Mouse (Mus musculus): ENCODE results near the gene Zmiz2.

Gene Zmiz2

DNA sequence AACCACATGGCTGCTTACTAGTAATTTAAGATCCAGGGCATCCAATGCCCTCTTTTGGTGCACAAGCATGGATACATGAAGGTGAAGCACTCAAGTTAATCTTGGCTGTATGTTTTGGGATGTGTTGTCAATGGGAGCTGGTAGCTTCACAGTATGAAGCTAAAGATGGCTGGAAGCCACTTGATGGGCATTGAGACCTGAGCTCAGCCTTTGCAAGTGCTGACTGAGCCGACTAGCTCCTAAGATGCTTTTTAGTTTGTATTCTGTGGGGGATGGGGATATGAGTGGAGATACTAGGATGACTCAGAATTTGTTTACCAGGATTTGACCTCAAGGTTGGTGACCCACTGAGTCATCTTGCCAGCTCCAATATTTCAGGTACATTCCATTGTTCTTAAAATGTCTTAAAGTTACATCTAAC lies 31.4 kb downstream of the Zmiz2 start:
- no peaks in the 10 kb centered on the region for H3K27me3 ChIP-seq (ENCODE audit: insufficient read depth, low read length)
- H3K9me3 ChIP-seq (ENCODE audit: low read length) = no peaks in the 10 kb centered on the region
- peaks cover 52% of the 10 kb centered on the region for H3K4me1 ChIP-seq (replicated peaks; ENCODE audit: low read depth, low read length)
- H3K36me3 ChIP-seq (ENCODE audit: insufficient read depth, low read length) = peaks cover 77% of the 10 kb centered on the region
- H3K4me3 ChIP-seq (replicated peaks; ENCODE audit: low read length) = no peak overlapping the region
- TF ChIP-seq NANOG (IDR thresholded peaks at IDR 0.05; ENCODE audit: borderline replicate concordance, low read length) (no peak), POU5F1 (IDR thresholded peaks at IDR 0.05; ENCODE audit: borderline replicate concordance, low read length) (no peak), CTCF (conservative IDR thresholded peaks at IDR 0.05; ENCODE audit: low read length) (no peak)

DNA sequence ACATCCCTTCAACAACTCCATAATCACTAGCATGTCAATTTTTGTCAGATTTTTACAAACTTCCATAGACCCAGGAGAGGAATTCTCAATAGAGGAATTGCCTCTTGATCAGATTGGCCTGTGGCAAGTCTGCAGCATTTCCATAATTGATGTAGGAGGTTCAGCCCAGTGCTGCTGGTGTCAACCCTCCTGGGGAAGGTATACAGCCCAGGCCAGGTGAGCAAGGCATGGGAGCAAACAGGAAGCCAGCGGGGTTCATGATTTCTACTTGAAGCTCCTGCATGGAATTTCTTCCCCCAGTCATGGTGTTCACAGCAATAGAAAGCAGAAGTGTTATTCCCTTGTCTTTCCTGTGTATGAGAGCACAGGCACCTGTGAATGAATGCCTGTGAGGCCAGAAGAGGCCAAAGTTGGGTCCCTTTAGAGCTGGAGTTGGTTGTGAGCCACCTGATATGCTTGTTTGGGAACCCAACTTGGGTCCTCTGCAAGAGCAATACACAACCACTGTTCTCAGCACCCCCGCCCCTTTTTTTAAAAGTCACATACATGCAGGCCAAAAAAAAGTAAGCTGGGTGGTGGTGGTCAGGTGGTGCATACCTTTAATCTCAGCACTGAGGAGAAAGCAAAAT lies 32.0 kb downstream of the Zmiz2 start:
- Histone ChIP-seq H3K4me1 (replicated peaks; ENCODE audit: low read depth, low read length) (peaks cover 54% of the 10 kb centered on the region), H3K9me3 (ENCODE audit: low read length) (no peaks in the 10 kb centered on the region), H3K4me3 (replicated peaks; ENCODE audit: low read length) (no peak overlapping the region), H3K27me3 (ENCODE audit: insufficient read depth, low read length) (no peaks in the 10 kb centered on the region), H3K36me3 (ENCODE audit: insufficient read depth, low read length) (peaks cover 81% of the 10 kb centered on the region)
- TF ChIP-seq CTCF (conservative IDR thresholded peaks at IDR 0.05; ENCODE audit: low read length) = no peak
- no peak for TF ChIP-seq POU5F1 (IDR thresholded peaks at IDR 0.05; ENCODE audit: borderline replicate concordance, low read length)
- no peak for TF ChIP-seq NANOG (IDR thresholded peaks at IDR 0.05; ENCODE audit: borderline replicate concordance, low read length)

DNA sequence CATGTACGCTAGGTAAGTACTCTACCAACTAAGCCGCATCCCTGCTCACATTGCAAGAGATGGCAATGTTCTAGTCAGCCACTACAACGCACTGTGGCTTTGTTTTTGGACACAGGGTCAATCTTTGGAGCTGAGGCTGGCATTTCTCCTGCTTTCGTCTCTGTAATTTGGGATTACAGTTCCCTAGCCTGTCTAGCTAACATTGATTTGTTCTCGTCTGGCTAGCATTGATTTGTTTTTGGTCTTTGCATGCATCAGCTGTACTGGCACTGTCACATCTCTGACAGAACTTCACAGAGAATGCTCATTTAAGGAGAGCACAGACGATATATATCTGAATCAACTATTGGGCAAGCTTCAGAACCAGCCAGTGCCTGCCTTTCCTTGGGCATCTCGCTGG lies 41.3 kb downstream of the Zmiz2 start:
- Histone ChIP-seq H3K27me3 (ENCODE audit: insufficient read depth, low read length) (no peaks in the 10 kb centered on the region), H3K4me1 (replicated peaks; ENCODE audit: low read depth, low read length) (peaks cover 23% of the 10 kb centered on the region), H3K4me3 (replicated peaks; ENCODE audit: low read length) (no peak overlapping the region), H3K9me3 (ENCODE audit: low read length) (no peaks in the 10 kb centered on the region), H3K36me3 (ENCODE audit: insufficient read depth, low read length) (peaks cover 96% of the 10 kb centered on the region)
- TF ChIP-seq POU5F1 (IDR thresholded peaks at IDR 0.05; ENCODE audit: borderline replicate concordance, low read length) (no peak), NANOG (IDR thresholded peaks at IDR 0.05; ENCODE audit: borderline replicate concordance, low read length) (no peak), CTCF (conservative IDR thresholded peaks at IDR 0.05; ENCODE audit: low read length) (no peak)

DNA sequence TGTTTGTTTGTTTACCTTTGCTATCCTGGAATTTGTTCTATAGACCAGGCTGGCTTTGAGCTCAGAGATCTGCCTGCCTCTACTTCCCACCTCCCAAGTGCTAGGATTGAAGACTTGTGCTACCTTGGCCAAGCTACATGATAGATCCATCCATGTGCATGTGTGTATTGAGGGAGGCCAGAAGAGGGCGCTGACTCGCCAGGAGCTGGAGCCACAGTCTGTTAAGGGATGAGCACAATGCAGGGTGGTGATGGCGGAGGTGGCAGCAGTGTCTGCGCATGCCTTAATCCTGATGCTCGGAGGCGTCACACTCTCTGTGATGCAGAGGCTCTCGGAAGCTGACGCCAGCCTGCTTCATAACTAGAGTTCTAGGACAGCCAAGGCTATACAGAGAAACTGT lies 47.6 kb downstream of the Zmiz2 start:
- no peaks in the 10 kb centered on the region for H3K9me3 ChIP-seq (ENCODE audit: low read length)
- peak overlapping the region; percentile 50 for H3K4me3 ChIP-seq (replicated peaks; ENCODE audit: low read length)
- peaks cover 82% of the 10 kb centered on the region for H3K36me3 ChIP-seq (ENCODE audit: insufficient read depth, low read length)
- peaks cover 44% of the 10 kb centered on the region for H3K4me1 ChIP-seq (replicated peaks; ENCODE audit: low read depth, low read length)
- TF ChIP-seq NANOG (IDR thresholded peaks at IDR 0.05; ENCODE audit: borderline replicate concordance, low read length) (no peak), CTCF (conservative IDR thresholded peaks at IDR 0.05; ENCODE audit: low read length) (peak; percentile 69)
- no peaks in the 10 kb centered on the region for H3K27me3 ChIP-seq (ENCODE audit: insufficient read depth, low read length)

DNA sequence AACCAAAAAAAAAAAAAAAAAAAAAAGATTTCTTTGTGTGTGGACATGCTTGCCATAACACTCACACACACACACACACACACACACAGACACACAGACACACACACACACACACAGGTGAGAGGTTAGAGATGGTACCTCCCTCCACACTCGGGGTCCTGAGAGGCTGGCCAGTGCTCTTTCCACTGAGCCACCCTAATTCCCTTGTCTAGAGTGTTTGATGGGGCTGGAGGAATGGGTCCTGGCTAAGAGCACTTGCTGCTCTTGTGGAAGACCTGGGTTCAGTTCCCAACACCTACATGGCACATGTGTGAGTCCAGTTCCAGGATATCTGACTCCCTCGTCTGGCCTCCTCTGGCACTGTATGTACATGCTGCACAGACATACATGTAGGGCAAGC lies 48.8 kb downstream of the Zmiz2 start:
- Histone ChIP-seq H3K9me3 (ENCODE audit: low read length) (no peaks in the 10 kb centered on the region), H3K4me3 (replicated peaks; ENCODE audit: low read length) (no peak overlapping the region), H3K36me3 (ENCODE audit: insufficient read depth, low read length) (peaks cover 70% of the 10 kb centered on the region), H3K4me1 (replicated peaks; ENCODE audit: low read depth, low read length) (peaks cover 52% of the 10 kb centered on the region), H3K27me3 (ENCODE audit: insufficient read depth, low read length) (no peaks in the 10 kb centered on the region)
- no peak for TF ChIP-seq NANOG (IDR thresholded peaks at IDR 0.05; ENCODE audit: borderline replicate concordance, low read length)
- no peak for TF ChIP-seq CTCF (conservative IDR thresholded peaks at IDR 0.05; ENCODE audit: low read length)
- TF ChIP-seq POU5F1 (IDR thresholded peaks at IDR 0.05; ENCODE audit: borderline replicate concordance, low read length) = no peak

DNA sequence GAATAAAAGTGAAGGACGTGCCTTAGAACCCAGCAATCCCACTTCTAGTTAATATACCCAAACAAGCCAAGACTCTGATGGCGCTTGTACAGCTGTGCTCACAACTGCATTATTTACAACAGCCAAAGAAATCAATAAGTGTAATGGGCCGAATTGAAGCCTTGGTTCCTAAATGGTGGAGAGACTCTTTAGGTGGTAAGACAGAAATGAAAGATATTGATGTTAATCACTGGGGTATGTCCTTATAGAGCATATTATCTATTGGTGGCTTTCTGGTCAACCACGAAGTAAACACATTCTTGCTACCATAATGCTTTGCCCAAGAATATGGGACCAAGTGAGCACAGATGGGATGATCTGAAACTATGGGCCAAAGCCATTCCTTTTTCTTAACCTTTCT lies 51.3 kb downstream of the Zmiz2 start:
- no peak overlapping the region for H3K4me3 ChIP-seq (replicated peaks; ENCODE audit: low read length)
- TF ChIP-seq NANOG (IDR thresholded peaks at IDR 0.05; ENCODE audit: borderline replicate concordance, low read length) (no peak), POU5F1 (IDR thresholded peaks at IDR 0.05; ENCODE audit: borderline replicate concordance, low read length) (no peak), CTCF (conservative IDR thresholded peaks at IDR 0.05; ENCODE audit: low read length) (no peak)
- peaks cover 45% of the 10 kb centered on the region for H3K36me3 ChIP-seq (ENCODE audit: insufficient read depth, low read length)
- H3K4me1 ChIP-seq (replicated peaks; ENCODE audit: low read depth, low read length) = peaks cover 66% of the 10 kb centered on the region
- no peaks in the 10 kb centered on the region for H3K9me3 ChIP-seq (ENCODE audit: low read length)
- H3K27me3 ChIP-seq (ENCODE audit: insufficient read depth, low read length) = no peaks in the 10 kb centered on the region

DNA sequence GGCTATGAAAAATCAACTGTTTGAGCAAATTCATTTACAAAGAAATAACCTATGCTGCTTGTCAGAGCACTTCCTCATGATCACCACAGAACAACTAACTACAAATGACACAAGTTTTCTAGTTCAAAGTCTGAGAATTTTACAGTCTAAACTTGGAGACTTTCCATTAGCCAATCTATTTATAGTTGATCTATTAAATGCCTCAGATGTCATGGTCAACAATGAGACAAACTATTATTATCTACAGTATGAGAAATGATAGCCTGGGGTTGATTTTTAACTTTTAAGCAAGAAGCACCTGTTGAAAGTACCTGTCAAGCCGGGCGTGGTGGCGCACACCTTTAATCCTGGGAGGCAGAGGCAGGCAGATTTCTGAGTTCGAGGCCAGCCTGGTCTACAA lies 53.7 kb downstream of the Zmiz2 start:
- no peak overlapping the region for H3K4me3 ChIP-seq (replicated peaks; ENCODE audit: low read length)
- H3K4me1 ChIP-seq (replicated peaks; ENCODE audit: low read depth, low read length) = peaks cover 62% of the 10 kb centered on the region
- peaks cover 7% of the 10 kb centered on the region for H3K9me3 ChIP-seq (ENCODE audit: low read length)
- TF ChIP-seq NANOG (IDR thresholded peaks at IDR 0.05; ENCODE audit: borderline replicate concordance, low read length) = no peak
- TF ChIP-seq POU5F1 (IDR thresholded peaks at IDR 0.05; ENCODE audit: borderline replicate concordance, low read length) = no peak
- no peak for TF ChIP-seq CTCF (conservative IDR thresholded peaks at IDR 0.05; ENCODE audit: low read length)
- no peaks in the 10 kb centered on the region for H3K27me3 ChIP-seq (ENCODE audit: insufficient read depth, low read length)
- peaks cover 25% of the 10 kb centered on the region for H3K36me3 ChIP-seq (ENCODE audit: insufficient read depth, low read length)

DNA sequence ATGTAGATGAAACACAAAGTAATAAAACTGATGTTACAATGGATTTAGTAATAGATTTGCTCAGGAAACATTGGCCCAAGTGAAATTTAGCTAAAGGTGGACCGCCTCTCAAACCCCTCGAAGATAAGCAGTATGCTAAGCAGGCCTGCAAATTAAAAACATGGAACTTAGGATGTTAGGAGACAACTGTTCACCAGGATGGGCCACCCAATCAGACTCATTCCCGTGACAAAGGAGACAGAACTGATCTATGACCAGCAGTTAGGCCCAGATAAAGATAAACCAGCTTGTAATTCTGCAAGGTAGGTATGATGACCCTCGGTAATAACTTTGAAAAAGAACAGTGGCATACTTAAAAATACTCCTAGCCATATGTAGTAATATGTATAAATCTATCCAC lies 54.2 kb downstream of the Zmiz2 start:
- Histone ChIP-seq H3K4me3 (replicated peaks; ENCODE audit: low read length) (peak overlapping the region; percentile 88), H3K27me3 (ENCODE audit: insufficient read depth, low read length) (no peaks in the 10 kb centered on the region), H3K36me3 (ENCODE audit: insufficient read depth, low read length) (peaks cover 20% of the 10 kb centered on the region), H3K4me1 (replicated peaks; ENCODE audit: low read depth, low read length) (peaks cover 59% of the 10 kb centered on the region), H3K9me3 (ENCODE audit: low read length) (peaks cover 12% of the 10 kb centered on the region)
- TF ChIP-seq POU5F1 (IDR thresholded peaks at IDR 0.05; ENCODE audit: borderline replicate concordance, low read length) = no peak
- TF ChIP-seq CTCF (conservative IDR thresholded peaks at IDR 0.05; ENCODE audit: low read length) = no peak
- no peak for TF ChIP-seq NANOG (IDR thresholded peaks at IDR 0.05; ENCODE audit: borderline replicate concordance, low read length)

DNA sequence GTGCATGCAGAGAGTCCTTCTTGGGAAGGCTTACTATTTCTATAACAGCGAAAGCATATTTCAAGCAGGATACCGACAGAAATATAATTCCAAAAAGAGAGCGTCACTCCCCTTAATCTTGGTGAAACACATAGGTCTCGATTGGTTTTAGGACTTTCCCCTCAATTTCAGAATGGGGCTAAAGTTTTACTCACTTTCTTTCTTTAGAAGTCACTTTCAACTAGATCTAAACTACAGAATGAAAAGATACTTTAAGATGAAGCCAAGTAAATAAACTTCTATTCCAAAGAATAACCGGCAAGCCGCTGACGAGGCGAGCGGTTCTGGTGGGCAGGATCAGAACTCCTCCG lies 54.8 kb downstream of the Zmiz2 start:
- no peak for TF ChIP-seq NANOG (IDR thresholded peaks at IDR 0.05; ENCODE audit: borderline replicate concordance, low read length)
- TF ChIP-seq POU5F1 (IDR thresholded peaks at IDR 0.05; ENCODE audit: borderline replicate concordance, low read length) = no peak
- no peak for TF ChIP-seq CTCF (conservative IDR thresholded peaks at IDR 0.05; ENCODE audit: low read length)
- H3K9me3 ChIP-seq (ENCODE audit: low read length) = peaks cover 16% of the 10 kb centered on the region
- H3K4me3 ChIP-seq (replicated peaks; ENCODE audit: low read length) = peak overlapping the region; percentile 88
- H3K36me3 ChIP-seq (ENCODE audit: insufficient read depth, low read length) = peaks cover 14% of the 10 kb centered on the region
- H3K27me3 ChIP-seq (ENCODE audit: insufficient read depth, low read length) = no peaks in the 10 kb centered on the region
- peaks cover 58% of the 10 kb centered on the region for H3K4me1 ChIP-seq (replicated peaks; ENCODE audit: low read depth, low read length)

Data from E14TG2a.4 (cell line).